Mouse (Mus musculus) MEL (cell line): ENCODE results near the gene Akr1e1. TPM values are rescaled to one million over a fixed set of nuclear protein-coding genes. Genes with fewer than 3 reads are reported as not detected.

Experiments
- DNase-seq: peaks from one replicate; pipeline ENCODE4 v3.0.0; 2011; ENCODE audit warnings: low read depth, low spot score
- H3K27ac ChIP-seq: 2 replicates; pipeline ENCODE4 v1.5.1; 2012; ENCODE audit warnings: low read depth, mild to moderate bottlenecking, control low read depth, low read length, moderate library complexity; ENCODE audit not compliant: control insufficient read depth
- H3K27me3 ChIP-seq, 2 experiments: fragments of 150-350 bp in 1 of 2; sonication (generic) in 1 of 2; 2 replicates each; pipeline ENCODE4 v1.6.1; 2012; ENCODE audit warnings: low read length in 2 of 2, mild to moderate bottlenecking in 2 of 2, improper control_type of control experiment in 1 of 2, moderate library complexity in 1 of 2; ENCODE audit not compliant: insufficient read depth in 2 of 2, control insufficient read depth in 1 of 2
- H3K36me3 ChIP-seq, 2 experiments: 2 replicates each; pipeline ENCODE4 v1.6.1; 2012 to 2014; ENCODE audit warnings: low read length in 2 of 2, improper control_type of control experiment in 1 of 2, inconsistent platforms in 1 of 2, mild to moderate bottlenecking in 1 of 2; ENCODE audit not compliant: insufficient read depth in 2 of 2, control insufficient read depth in 1 of 2
- H3K4me1 ChIP-seq, 2 experiments: fragments of 150-350 bp in 1 of 2; sonication (generic) in 1 of 2; 2 replicates each; pipeline ENCODE4 v1.6.1; 2012; ENCODE audit warnings: low read length in 2 of 2, improper control_type of control experiment in 1 of 2, mild to moderate bottlenecking in 1 of 2; ENCODE audit not compliant: insufficient read depth in 2 of 2, control insufficient read depth in 1 of 2
- H3K4me3 ChIP-seq, 2 experiments: fragments of 150-350 bp in 1 of 2; sonication (generic) in 1 of 2; 2 replicates each; pipeline ENCODE4 v1.5.1; 2012; ENCODE audit warnings: low read depth in 2 of 2, low read length in 2 of 2, mild to moderate bottlenecking in 2 of 2, moderate library complexity in 2 of 2, control low read depth in 1 of 2, improper control_type of control experiment in 1 of 2; ENCODE audit not compliant: control insufficient read depth in 1 of 2, insufficient read depth in 1 of 2
- H3K79me2 ChIP-seq: 2 replicates; pipeline ENCODE4 v1.6.1; 2012; ENCODE audit warnings: mild to moderate bottlenecking, low read length, moderate library complexity; ENCODE audit not compliant: control insufficient read depth, poor library complexity, insufficient read depth
- H3K9ac ChIP-seq: 2 replicates; pipeline ENCODE4 v1.6.1; 2012; ENCODE audit warnings: low read depth, mild to moderate bottlenecking, control low read depth, low read length, moderate library complexity; ENCODE audit not compliant: control insufficient read depth, poor library complexity, severe bottlenecking
- H3K9me3 ChIP-seq: fragments of 150-350 bp; sonication (generic); replicated peaks from 2 replicates; pipeline ENCODE4 v1.6.1; 2012; ENCODE audit warnings: mild to moderate bottlenecking, low read length, improper control_type of control experiment, moderate library complexity; ENCODE audit not compliant: insufficient read depth
- CHD2 ChIP-seq: IDR thresholded peaks from 2 replicates; pipeline ENCODE4 v1.6.1; 2011; ENCODE audit warnings: low read length, improper control_type of control experiment
- CTCF ChIP-seq, 3 experiments: IDR thresholded peaks in 2 of 3; conservative IDR thresholded peaks in 1 of 3; 2 replicates each; pipeline ENCODE4 v1.5.1; 2011 to 2012; ENCODE audit warnings: low read length in 3 of 3, low read depth in 2 of 3, mild to moderate bottlenecking in 2 of 3, improper control_type of control experiment in 1 of 3, inconsistent platforms in 1 of 3, mixed read lengths in 1 of 3, moderate library complexity in 1 of 3; ENCODE audit not compliant: control insufficient read depth in 1 of 3, insufficient read depth in 1 of 3, poor library complexity in 1 of 3, severe bottlenecking in 1 of 3
- ELF1 ChIP-seq: IDR thresholded peaks from 2 replicates; pipeline ENCODE4 v1.6.1; 2014; ENCODE audit warnings: low read depth, mild to moderate bottlenecking, inconsistent platforms, low read length, improper control_type of control experiment, moderate library complexity
- EP300 ChIP-seq, 2 experiments: IDR thresholded peaks; 2 replicates each; pipeline ENCODE4 v1.6.1; 2011; ENCODE audit warnings: improper control_type of control experiment in 2 of 2, low read length in 2 of 2, low read depth in 1 of 2, mild to moderate bottlenecking in 1 of 2
- GABPA ChIP-seq: IDR thresholded peaks from 2 replicates; pipeline ENCODE4 v1.6.1; 2012; ENCODE audit warnings: low read depth, mild to moderate bottlenecking, inconsistent platforms, low read length, improper control_type of control experiment, moderate library complexity
- GATA1 ChIP-seq: IDR thresholded peaks from 2 replicates; pipeline ENCODE4 v1.6.1; 2011; ENCODE audit warnings: low read depth, low read length, improper control_type of control experiment
- JUND ChIP-seq: IDR thresholded peaks from 2 replicates; pipeline ENCODE4 v1.6.1; 2011; ENCODE audit warnings: low read depth, mild to moderate bottlenecking, improper control_type of control experiment, low read length
- KAT2A ChIP-seq: conservative IDR thresholded peaks from 2 replicates; pipeline ENCODE4 v1.6.1; 2012; ENCODE audit warnings: low read depth, low read length, improper control_type of control experiment, inconsistent platforms
- MAFK ChIP-seq: IDR thresholded peaks from 2 replicates; pipeline ENCODE4 v1.6.1; 2011; ENCODE audit warnings: low read depth, mild to moderate bottlenecking, low read length, improper control_type of control experiment, borderline replicate concordance
- MEF2A ChIP-seq: IDR thresholded peaks from 2 replicates; pipeline ENCODE4 v1.6.1; 2014; ENCODE audit warnings: low read depth, mild to moderate bottlenecking, inconsistent platforms, low read length, improper control_type of control experiment; ENCODE audit not compliant: poor library complexity, insufficient replicate concordance, severe bottlenecking; ENCODE audit errors: extremely low read depth
- MXI1 ChIP-seq: IDR thresholded peaks from 2 replicates; pipeline ENCODE4 v1.6.1; 2011; ENCODE audit warnings: mild to moderate bottlenecking, low read depth, low read length, improper control_type of control experiment
- MYC ChIP-seq: IDR thresholded peaks from 2 replicates; pipeline ENCODE4 v1.6.1; 2011; ENCODE audit warnings: low read depth, mild to moderate bottlenecking, low read length, improper control_type of control experiment, moderate library complexity
- NRF1 ChIP-seq: IDR thresholded peaks from 2 replicates; pipeline ENCODE4 v1.6.1; 2014; ENCODE audit warnings: low read depth, mild to moderate bottlenecking, inconsistent platforms, low read length, improper control_type of control experiment, moderate library complexity; ENCODE audit not compliant: poor library complexity, insufficient read depth, severe bottlenecking
- RAD21 ChIP-seq: IDR thresholded peaks from 2 replicates; pipeline ENCODE4 v1.6.1; 2011; ENCODE audit warnings: mild to moderate bottlenecking, low read depth, low read length, improper control_type of control experiment
- RCOR1 ChIP-seq: IDR thresholded peaks from 2 replicates; pipeline ENCODE4 v1.6.1; 2012; ENCODE audit warnings: low read depth, mild to moderate bottlenecking, inconsistent platforms, low read length, improper control_type of control experiment
- SMC3 ChIP-seq: IDR thresholded peaks from 2 replicates; pipeline ENCODE4 v1.6.1; 2011; ENCODE audit warnings: low read depth, low read length, improper control_type of control experiment
- TAL1 ChIP-seq: IDR thresholded peaks from 2 replicates; pipeline ENCODE4 v1.6.1; 2012; ENCODE audit warnings: mild to moderate bottlenecking, inconsistent platforms, low read length, moderate library complexity, mixed read lengths
- TBP ChIP-seq: IDR thresholded peaks from 2 replicates; pipeline ENCODE4 v1.8.0; 2011; ENCODE audit warnings: low read depth, low read length, improper control_type of control experiment
- UBTF ChIP-seq: IDR thresholded peaks from 2 replicates; pipeline ENCODE4 v1.6.1; 2012; ENCODE audit warnings: low read depth, mild to moderate bottlenecking, inconsistent platforms, low read length, improper control_type of control experiment, moderate library complexity, borderline replicate concordance; ENCODE audit not compliant: insufficient read depth
- USF2 ChIP-seq, 2 experiments: IDR thresholded peaks; 2 replicates each; pipeline ENCODE4 v1.6.1; 2011 to 2012; ENCODE audit warnings: improper control_type of control experiment in 2 of 2, low read length in 2 of 2, borderline replicate concordance in 1 of 2, inconsistent platforms in 1 of 2, low read depth in 1 of 2, mild to moderate bottlenecking in 1 of 2; ENCODE audit not compliant: insufficient read depth in 1 of 2
- ZC3H11A ChIP-seq: IDR thresholded peaks from 2 replicates; pipeline ENCODE4 v1.6.1; 2012; ENCODE audit warnings: low read depth, mild to moderate bottlenecking, inconsistent platforms, low read length, improper control_type of control experiment
- ZMIZ1 ChIP-seq: IDR thresholded peaks from 2 replicates; pipeline ENCODE4 v1.6.1; 2012; ENCODE audit warnings: low read depth, mild to moderate bottlenecking, inconsistent platforms, low read length, improper control_type of control experiment, moderate library complexity
- ZNF384 ChIP-seq: IDR thresholded peaks from 2 replicates; pipeline ENCODE4 v1.6.1; 2012; ENCODE audit warnings: low read depth, mild to moderate bottlenecking, inconsistent platforms, low read length, improper control_type of control experiment
- polyA plus RNA-seq, 2 experiments: library from polyadenylated mRNA; stranded (reverse) in 1 of 2; unstranded in 1 of 2; fragments of >175 nt in 1 of 2; fragments of >200 nt in 1 of 2; gene quantifications; 2 replicates each; pipeline versions ENCODE4 v1.2.1 to v1.2.4; 2012; ENCODE audit warnings: low replicate concordance in 2 of 2, low read depth in 1 of 2; ENCODE audit not compliant: insufficient read length in 2 of 2, insufficient read depth in 1 of 2, missing spikeins in 1 of 2
- total RNA-seq: library from RNA; depleted of rRNA; stranded (reverse); fragments of 300-350 nt; gene quantifications from 2 replicates; pipeline ENCODE4 v1.2.3, GENCODE M21; 2012

Akr1e1 gene
- total and polyA plus RNA-seq, 3 experiments = 13.8 to 16.2 TPM; not detected in 1

- TF ChIP-seq TBP (peak; percentile 55), NRF1 (no peak)
Measured at GRCm38 (mm10) chr13:4608961-4609409, at the start of gene Akr1e1 (continued).

- no peaks in the 10 kb centered on the region; a peak in 1 of 4 replicates for H3K27me3 ChIP-seq
- H3K9me3 ChIP-seq = no peaks in the 10 kb centered on the region
- H3K9ac ChIP-seq = no peak overlapping the region
- no peak overlapping the region for H3K27ac ChIP-seq
- no peaks in the 10 kb centered on the region for H3K79me2 ChIP-seq
- no peaks in the 10 kb centered on the region for H3K4me1 ChIP-seq
- no peak overlapping the region for H3K4me3 ChIP-seq
- TF ChIP-seq ZNF384 (no peak), ZMIZ1 (no peak), RAD21 (no peak), ELF1 (no peak), GATA1 (no peak), UBTF (no peak), CHD2 (no peak), MYC (no peak), SMC3 (no peak), KAT2A (no peak)
- no peak for DNase-seq
- H3K36me3 ChIP-seq = no peaks in the 10 kb centered on the region
Measured at GRCm38 (mm10) chr13:4658346-4658745, 49.4 kb upstream of the Akr1e1 start.

DNA sequence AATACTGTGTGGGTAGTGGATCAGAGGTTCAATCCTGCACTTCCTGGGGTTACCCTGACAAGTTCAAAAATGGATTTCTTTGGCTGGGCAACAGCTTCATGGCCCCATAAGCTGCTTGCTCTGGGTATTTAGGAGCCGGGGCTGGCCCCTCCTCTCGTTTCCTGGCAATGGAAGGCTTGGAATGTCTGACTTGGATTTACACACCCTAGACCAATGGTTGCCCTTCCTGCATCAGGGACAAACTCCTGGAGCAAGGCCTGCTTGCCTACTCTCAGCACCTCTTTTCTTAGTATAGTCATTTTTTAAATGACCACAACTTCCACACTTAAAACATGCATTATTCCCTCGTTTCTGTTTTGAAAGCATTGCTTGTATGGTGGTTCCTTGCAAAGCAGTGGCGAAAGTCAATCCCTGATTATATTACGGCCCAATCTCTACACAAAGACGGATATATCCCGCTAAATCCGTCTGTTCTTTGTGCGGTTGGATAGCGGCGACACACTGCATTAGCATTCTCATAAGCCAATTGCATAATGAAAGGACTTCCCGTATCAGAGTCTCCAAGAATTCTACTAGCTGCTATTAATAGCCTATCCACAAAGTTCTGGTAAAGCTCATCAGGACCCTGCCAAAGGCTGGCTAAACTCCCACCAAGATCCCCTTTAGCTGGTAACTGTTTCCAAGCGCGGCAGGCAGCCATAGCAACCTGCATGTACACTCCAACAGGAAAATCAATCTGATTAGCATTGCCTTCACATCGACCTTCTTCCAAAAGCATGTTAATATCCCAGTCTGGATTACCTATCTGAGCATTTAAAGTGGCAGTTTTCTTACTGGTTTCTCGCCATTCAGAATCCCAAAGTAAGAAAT, 47.5 kb upstream of the Akr1e1 start:
- no peaks in the 10 kb centered on the region for H3K9me3 ChIP-seq
- no peaks in the 10 kb centered on the region for H3K4me1 ChIP-seq
- H3K4me3 ChIP-seq = no peak overlapping the region
- H3K27me3 ChIP-seq = no peaks in the 10 kb centered on the region; a peak in 2 of 4 replicates
- no peak overlapping the region for H3K27ac ChIP-seq
- no peak overlapping the region for H3K9ac ChIP-seq
- H3K36me3 ChIP-seq = no peaks in the 10 kb centered on the region
- DNase-seq = no peak
- no peaks in the 10 kb centered on the region for H3K79me2 ChIP-seq
- no peak for TF ChIP-seq CTCF (IDR thresholded peaks at IDR 0.05 in 2 of 3, conservative IDR thresholded peaks at IDR 0.05 in 1 of 3; ENCODE audit: control insufficient read depth in 1 of 3, insufficient read depth in 1 of 3, low read depth in 2 of 3, low read length in 3 of 3, poor library complexity in 1 of 3, severe bottlenecking in 1 of 3)
- no peak for TF ChIP-seq JUND
- no peak for TF ChIP-seq EP300 (IDR thresholded peaks at IDR 0.05; ENCODE audit: low read depth in 1 of 2, low read length in 2 of 2)
- no peak for TF ChIP-seq ZC3H11A
- TF ChIP-seq USF2 (IDR thresholded peaks at IDR 0.05; ENCODE audit: borderline replicate concordance in 1 of 2, insufficient read depth in 1 of 2, low read depth in 1 of 2, low read length in 2 of 2) = no peak
- TF ChIP-seq TAL1 = no peak
- no peak for TF ChIP-seq KAT2A
- TF ChIP-seq TBP = no peak
- no peak for TF ChIP-seq MEF2A
- TF ChIP-seq MXI1 = no peak
- no peak for TF ChIP-seq GABPA
- TF ChIP-seq MAFK = no peak
- TF ChIP-seq ZNF384 = no peak
- TF ChIP-seq ELF1 = no peak
- TF ChIP-seq RCOR1 = no peak
